Mouse (Mus musculus): ENCODE data around the gene Tceal5.

Tceal5 gene

GRCm38 (mm10) chrX:136172118-136172551 is 31.5 kb downstream of the Tceal5 start, which contains the start of gene Tceal8:
TSS of gene Tceal8 (minus strand) at chrX:136172342.
- DNase-seq (ENCODE audit: low read depth in 2 of 2, low spot score in 2 of 2), result no peak

GRCm38 (mm10) chrX:136171189-136172117 is 32.2 kb downstream of the Tceal5 start:
- DNase-seq (ENCODE audit: low read depth in 2 of 2, low spot score in 2 of 2), result no peak

GRCm38 (mm10) chrX:136170625-136171024 is 33.1 kb downstream of the Tceal5 start:
- no peak for DNase-seq (ENCODE audit: low read depth in 2 of 2, low spot score in 2 of 2)

All from CD8-positive naive resting alpha-beta T cell, adult 2 months (primary cell).